10 mouse cellular contexts compared by ENCODE assay signal in genomic region chr2:135968159-135968558, GRCm38 (mm10).
DNase-seq lines count a peak whose midpoint lies in the region; ATAC-seq and TF ChIP-seq lines count a peak whose summit lies in the region.
"Had no signal": no experiment of that assay in that cellular context is flagged by ENCODE, and none has a peak within 500 bp of the region (broad histone marks: within the 10 kb centered on the region; RNA-seq: fewer than 3 reads in every experiment).

No protein-coding gene starts in this region.

- H3K27me3 ChIP-seq in hindbrain, embryonic 15.5 days, result no peaks in the 10 kb centered on the region
- H3K27me3 ChIP-seq in neural tube, embryonic 13.5 days, result no peaks in the 10 kb centered on the region
- H3K27me3 ChIP-seq: limb, embryonic 12.5 days had no signal

- H3K4me1 ChIP-seq in hindbrain, embryonic 15.5 days (replicated peaks), result peaks cover 4% of the 10 kb centered on the region; the same call in 1 of the 2 replicates
- peaks cover 13% of the 10 kb centered on the region; the same call in 1 of the 2 replicates for H3K4me1 ChIP-seq in neural tube, embryonic 13.5 days (replicated peaks)

- H3K36me3 ChIP-seq in hindbrain, embryonic 15.5 days, result peaks cover 8% of the 10 kb centered on the region
- H3K36me3 ChIP-seq in neural tube, embryonic 13.5 days, result peaks cover 9% of the 10 kb centered on the region; the same call in 1 of the 2 replicates

- TF ChIP-seq CTCF in left cerebral cortex, adult 2 months (IDR thresholded peaks at IDR 0.05), result no peak

- no peak overlapping the region for H3K4me3 ChIP-seq in left cerebral cortex, adult 2 months
- no peak overlapping the region for H3K4me3 ChIP-seq in hindbrain, embryonic 15.5 days
- H3K4me3 ChIP-seq in neural tube, embryonic 13.5 days, result no peak overlapping the region
- H3K4me3 ChIP-seq: limb, embryonic 12.5 days had no signal

- H3K9ac ChIP-seq in hindbrain, embryonic 15.5 days, result no peak overlapping the region
- no peak overlapping the region for H3K9ac ChIP-seq in neural tube, embryonic 13.5 days
- H3K9ac ChIP-seq: limb, embryonic 12.5 days had no signal

- ATAC-seq in hindbrain, embryonic 15.5 days (ENCODE audit: low FRiP score, low read depth), result peak; percentile 46; the same call in 1 of the 2 replicates
- ATAC-seq in neural tube, embryonic 13.5 days (ENCODE audit: low read depth), result peak; percentile 80

- no peaks in the 10 kb centered on the region for H3K9me3 ChIP-seq in hindbrain, embryonic 15.5 days
- H3K9me3 ChIP-seq in neural tube, embryonic 13.5 days, result no peaks in the 10 kb centered on the region
- H3K9me3 ChIP-seq: limb, embryonic 12.5 days had no signal

- 34% methylated on average over 12 of the region's 12 CpGs for WGBS in hindbrain, embryonic 15.5 days
- WGBS in neural tube, embryonic 13.5 days, result 41% methylated on average over 12 of the region's 12 CpGs

- peak overlapping the region; percentile 38; the same call in 1 of the 2 replicates for H3K27ac ChIP-seq in left cerebral cortex, adult 2 months
- H3K27ac ChIP-seq in hindbrain, embryonic 15.5 days (replicated peaks), result no peak overlapping the region
- H3K27ac ChIP-seq in neural tube, embryonic 13.5 days (replicated peaks), result peak overlapping the region; percentile 52
- H3K27ac ChIP-seq: limb, embryonic 12.5 days had no signal

- intact Hi-C loops in left cerebral cortex, adult 2 months (cut with DNase I), result loop anchor here (5.0 to 10.0 kb wide), 2 partner anchors 477 to 919 kb away; partner anchors contain the start of gene AL731706.2
- intact Hi-C loops in left cerebral cortex, postnatal 10 days (cut with DNase I), result loop anchor here (2.0 to 10.0 kb wide), 2 partner anchors 173 to 477 kb away; no protein-coding TSS in a partner anchor

- DNase-seq in left cerebral cortex, adult 2 months (ENCODE audit: extremely low spot score in 1 of 2, low spot score in 2 of 2), result no peak
- no peak for DNase-seq in left cerebral cortex, postnatal 10 days (ENCODE audit: extremely low spot score in 1 of 2, low spot score in 2 of 2)
- DNase-seq in cerebellum, adult 9-10 months, result peak; percentile 85
- no peak for DNase-seq in ovary, postnatal 10 days (ENCODE audit: low spot score)
- no peak for DNase-seq in adrenal gland, postnatal 25 days
- DNase-seq in ovary, postnatal 14 days (ENCODE audit: low spot score), result no peak
- DNase-seq: thymus, postnatal 4 days had no signal

- H3K4me2 ChIP-seq in hindbrain, embryonic 15.5 days, result no peak overlapping the region
- H3K4me2 ChIP-seq in neural tube, embryonic 13.5 days, result no peak overlapping the region
- H3K4me2 ChIP-seq: limb, embryonic 12.5 days had no signal
